Mouse (Mus musculus): ENCODE data around the gene Clic5.

- TF ChIP-seq CTCF (IDR thresholded peaks at IDR 0.05; ENCODE audit: control insufficient read depth, insufficient read depth, insufficient replicate concordance, low read depth, low read length) (no peak), POLR2A (IDR thresholded peaks at IDR 0.05; ENCODE audit: control insufficient read depth, low read depth, low read length) (no peak)
Observed at GRCm38 (mm10) chr17:44145806-44146205, 42.6 kb upstream of the Clic5 start.

All from testis, adult 2 months (tissue).